Mouse (Mus musculus) neural tube, embryonic 15.5 days (tissue): ENCODE data around the gene Acadsb. TPM values are rescaled to one million over a fixed set of nuclear protein-coding genes. Genes with fewer than 3 reads are reported as not detected.

Experiments
- ATAC-seq: fragments of 200-750 bp; cut with Nextera tagmentation; 2 replicates; pipeline ENCODE4 v1.8.0; 2017; ENCODE audit warnings: mild to moderate bottlenecking, moderate TSS enrichment, moderate library complexity; ENCODE audit not compliant: low FRiP score
- H3K27ac ChIP-seq: fragments of 300-500 bp; sonication (generic); replicated peaks from 2 replicates; pipeline ENCODE4 v1.5.1; 2015; ENCODE audit warnings: mild to moderate bottlenecking, inconsistent platforms
- H3K27me3 ChIP-seq: fragments of 300-500 bp; sonication (generic); replicated peaks from 2 replicates; pipeline ENCODE4 v1.6.1; 2015; ENCODE audit warnings: inconsistent platforms
- H3K36me3 ChIP-seq: fragments of 300-500 bp; sonication (generic); 2 replicates; pipeline ENCODE4 v1.6.1; 2015; ENCODE audit warnings: inconsistent platforms
- H3K4me1 ChIP-seq: fragments of 300-500 bp; sonication (generic); 2 replicates; pipeline ENCODE4 v1.6.1; 2015; ENCODE audit warnings: inconsistent platforms
- H3K4me2 ChIP-seq: fragments of 300-500 bp; sonication (generic); 2 replicates; pipeline ENCODE4 v1.6.1; 2015; ENCODE audit warnings: inconsistent platforms, mild to moderate bottlenecking, moderate library complexity
- H3K4me3 ChIP-seq: fragments of 300-500 bp; sonication (generic); replicated peaks from 2 replicates; pipeline ENCODE4 v1.5.1; 2015; ENCODE audit warnings: mild to moderate bottlenecking, inconsistent platforms
- H3K9ac ChIP-seq: fragments of 300-500 bp; sonication (generic); replicated peaks from 2 replicates; pipeline ENCODE4 v1.6.1; 2015; ENCODE audit warnings: mild to moderate bottlenecking, inconsistent platforms
- H3K9me3 ChIP-seq: fragments of 300-500 bp; sonication (generic); replicated peaks from 2 replicates; pipeline ENCODE4 v1.6.1; 2016; ENCODE audit warnings: inconsistent platforms
- WGBS: fragments of 180-500 bp; shearing (Covaris S2); methylation state at CpG from one replicate; pipeline ENCODE4 v1.1.7; 2015; ENCODE audit warnings: mixed read lengths; 5-methylcytosine and 5-hydroxymethylcytosine counted together
- polyA plus RNA-seq: library from polyadenylated mRNA; unstranded; fragments of >200 nt; fragmentation: Nextera tagmentation; extraction: Ambion mirVana; gene quantifications from 2 replicates; pipeline ENCODE4 v1.2.1, GENCODE M21; 2015

The Acadsb gene
- polyA plus RNA-seq, 1 experiment from 2014 or later, result 82.9 TPM

DNA sequence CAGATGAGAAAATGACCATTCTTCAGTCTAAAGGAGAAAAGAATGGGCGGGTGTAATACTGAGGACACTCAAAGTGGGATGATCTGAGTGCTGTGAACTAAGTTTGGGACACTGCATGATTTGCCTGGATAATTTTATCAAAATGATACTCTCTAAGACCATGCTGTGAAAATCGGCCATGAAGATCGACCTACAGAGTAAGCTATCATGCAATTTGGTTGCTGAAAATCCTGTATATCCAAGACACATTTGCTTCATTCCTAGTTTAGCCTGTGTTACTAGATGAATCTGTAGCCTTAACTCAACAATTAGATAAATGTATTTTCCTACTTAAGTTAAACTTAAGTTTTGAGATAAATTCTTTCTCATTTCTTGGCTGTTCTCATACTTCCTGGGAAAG, 56.9 kb downstream of the Acadsb start:
- Histone ChIP-seq H3K9me3 (no peaks in the 10 kb centered on the region), H3K4me3 (no peak overlapping the region), H3K27ac (no peak overlapping the region), H3K4me2 (no peak overlapping the region), H3K9ac (no peak overlapping the region), H3K27me3 (0 out of 2 replicates have a peak, but pooled peaks cover 4% of the 10 kb centered on the region), H3K4me1 (no peaks in the 10 kb centered on the region), H3K36me3 (no peaks in the 10 kb centered on the region)
- WGBS, result 92% methylated on average over 3 of the region's 3 CpGs
- no peak for ATAC-seq

- Histone ChIP-seq H3K9me3 (no peaks in the 10 kb centered on the region), H3K27ac (no peak overlapping the region), H3K36me3 (no peaks in the 10 kb centered on the region), H3K4me3 (no peak overlapping the region), H3K27me3 (no peaks in the 10 kb centered on the region), H3K4me2 (no peak overlapping the region), H3K4me1 (no peaks in the 10 kb centered on the region), H3K9ac (no peak overlapping the region)
- ATAC-seq, result no peak
- WGBS, result 83% methylated on average over 3 of the region's 3 CpGs
These were observed 59.1 kb downstream of the Acadsb start for GRCm38 (mm10) chr7:131469506-131469905.

GRCm38 (mm10) chr7:131471551-131471950, 61.1 kb downstream of the Acadsb start:
- Histone ChIP-seq H3K4me2 (no peak overlapping the region), H3K4me3 (no peak overlapping the region), H3K27me3 (no peaks in the 10 kb centered on the region), H3K9ac (no peak overlapping the region), H3K9me3 (no peaks in the 10 kb centered on the region), H3K27ac (no peak overlapping the region), H3K36me3 (no peaks in the 10 kb centered on the region), H3K4me1 (no peaks in the 10 kb centered on the region)
- ATAC-seq, result no peak
- WGBS, result 97% methylated on average over 5 of the region's 5 CpGs

GRCm38 (mm10) chr7:131477140-131477539, 66.7 kb downstream of the Acadsb start:
- H3K4me1 ChIP-seq, result no peaks in the 10 kb centered on the region
- ATAC-seq, result no peak
- no peak overlapping the region for H3K4me3 ChIP-seq
- WGBS, result 14% methylated on average over 8 of the region's 8 CpGs
- H3K9me3 ChIP-seq, result no peaks in the 10 kb centered on the region
- no peak overlapping the region for H3K27ac ChIP-seq
- no peak overlapping the region for H3K4me2 ChIP-seq
- H3K36me3 ChIP-seq, result no peaks in the 10 kb centered on the region
- no peak overlapping the region for H3K9ac ChIP-seq
- H3K27me3 ChIP-seq, result no peaks in the 10 kb centered on the region

GRCm38 (mm10) chr7:131478403-131478802, 68.0 kb downstream of the Acadsb start:
- no peak for ATAC-seq
- no peak overlapping the region for H3K4me2 ChIP-seq
- H3K4me1 ChIP-seq, result no peaks in the 10 kb centered on the region
- no peaks in the 10 kb centered on the region for H3K9me3 ChIP-seq
- no peaks in the 10 kb centered on the region for H3K27me3 ChIP-seq
- WGBS, result 95% methylated on average over 5 of the region's 5 CpGs
- no peak overlapping the region for H3K4me3 ChIP-seq
- no peak overlapping the region for H3K9ac ChIP-seq
- no peaks in the 10 kb centered on the region for H3K36me3 ChIP-seq
- no peak overlapping the region for H3K27ac ChIP-seq

Other genes with a start within 250 kb of the Acadsb start
- not detected in 2 replicates for gene 5430419D17Rik, start 236.2 kb upstream of the Acadsb start, polyA plus RNA-seq
- gene Cuzd1, start 88.3 kb upstream of the Acadsb start, polyA plus RNA-seq, result 0.13 TPM in 1 of 2 replicates, not detected in the other
- gene Fam24b, start 81.1 kb upstream of the Acadsb start, polyA plus RNA-seq, result not detected in 2 replicates
- not detected in 2 replicates for gene Fam24a, start 76.7 kb upstream of the Acadsb start, polyA plus RNA-seq
- 29.0 and 31.1 TPM in 2 replicates for gene 2310057M21Rik, start 47.8 kb upstream of the Acadsb start, polyA plus RNA-seq
- gene Pstk, start 39.5 kb upstream of the Acadsb start, polyA plus RNA-seq, result 56.3 and 57.6 TPM in 2 replicates
- gene Ikzf5, start 80 bp upstream of the Acadsb start, polyA plus RNA-seq, result 9.9 and 10.5 TPM in 2 replicates
- gene Hmx3, start 132.3 kb downstream of the Acadsb start, polyA plus RNA-seq, result 0.54 and 0.89 TPM in 2 replicates
- gene Hmx2, start 138.2 kb downstream of the Acadsb start, polyA plus RNA-seq, result 0.82 and 1.3 TPM in 2 replicates
- gene Bub3, start 149.6 kb downstream of the Acadsb start, polyA plus RNA-seq, result 141 and 157 TPM in 2 replicates